Mouse (Mus musculus) kidney, adult 9 months (tissue): ENCODE results near the gene Krt36.

ENCODE experiments used
- DNase-seq: peaks from one replicate; pipeline ENCODE4 v3.0.0; 2022

Gene Krt36

GRCm38 (mm10) chr11:100105576-100106122 lies at the start of gene Krt36:
Krt36 (minus strand) TSS chr11:100105626.
- no peak for DNase-seq

DNA sequence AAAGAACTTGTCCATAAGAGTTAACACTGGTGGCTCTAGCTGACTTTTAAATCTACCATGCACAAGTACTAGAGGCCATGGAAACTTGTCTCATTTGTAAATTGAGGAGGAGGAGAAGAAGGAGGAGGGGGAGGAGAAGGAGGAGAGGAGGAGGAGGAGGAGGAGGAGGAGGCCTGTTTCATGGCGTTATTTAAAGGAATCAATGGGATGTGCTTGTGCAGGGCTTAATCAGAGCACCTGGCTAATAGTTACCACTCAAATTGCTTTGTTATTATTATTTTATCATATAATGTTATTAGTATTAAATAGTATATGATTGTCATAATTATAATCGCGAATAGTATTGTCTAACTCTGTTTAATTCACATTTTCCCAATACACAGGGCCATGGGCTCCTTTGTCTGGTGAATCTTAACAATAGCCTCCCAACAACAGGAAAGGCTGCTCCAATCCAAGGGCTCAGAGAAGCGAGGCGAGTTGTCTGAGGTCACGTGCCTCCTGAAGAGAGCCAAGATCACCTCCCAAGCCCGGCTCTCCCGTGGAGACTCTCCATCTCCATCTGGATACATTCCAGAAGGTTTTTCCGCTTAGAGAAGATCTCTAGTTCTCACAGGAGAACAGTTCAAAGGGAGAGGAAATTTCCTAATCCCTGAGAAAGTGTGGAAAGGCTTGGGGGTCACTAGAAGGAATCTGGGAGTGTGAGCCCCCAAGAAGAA lies 43.3 kb upstream of the Krt36 start, which contains the start of gene Krt19:
Gene Krt19 (minus strand): TSS at position 51 of the 716 bp plus-strand sequence.
- no peak for DNase-seq

DNA sequence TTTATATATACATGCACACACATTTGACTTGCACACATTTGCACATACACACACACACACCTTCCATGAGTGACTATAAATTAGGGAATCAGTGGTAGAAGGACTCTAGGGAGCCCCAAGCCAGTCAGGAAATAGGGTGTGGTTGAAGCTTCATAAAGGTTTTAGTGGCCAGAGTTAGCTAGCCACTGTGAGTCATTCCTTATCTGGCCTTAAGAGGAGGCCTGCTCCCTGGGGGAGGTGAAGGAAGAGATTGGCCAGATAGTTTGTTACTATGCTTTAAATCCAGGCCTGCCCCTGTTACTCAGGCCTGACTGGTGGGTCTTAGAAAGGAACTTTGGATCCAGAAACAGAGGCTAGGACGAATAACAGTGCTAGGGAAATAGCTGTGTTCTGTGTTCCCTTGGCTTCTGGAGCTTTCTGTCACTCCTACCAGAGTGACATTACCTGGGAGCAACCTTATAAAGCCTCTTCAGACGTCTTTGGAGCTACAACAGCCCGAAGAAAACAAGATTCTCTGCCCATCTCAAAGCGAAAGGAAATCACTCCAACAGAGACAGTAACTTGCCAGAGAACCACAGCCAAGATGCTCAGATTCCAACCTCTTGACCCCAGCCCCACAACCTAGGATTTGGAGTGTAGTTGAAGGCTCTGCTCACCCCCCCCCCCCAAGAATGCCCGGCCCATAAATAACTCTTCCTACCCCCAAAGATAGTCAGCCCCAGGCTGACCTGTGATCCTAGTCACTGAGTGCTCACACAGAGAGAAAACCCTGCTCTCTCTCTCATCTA lies 42.3 kb upstream of the Krt36 start:
- no peak for DNase-seq

DNA sequence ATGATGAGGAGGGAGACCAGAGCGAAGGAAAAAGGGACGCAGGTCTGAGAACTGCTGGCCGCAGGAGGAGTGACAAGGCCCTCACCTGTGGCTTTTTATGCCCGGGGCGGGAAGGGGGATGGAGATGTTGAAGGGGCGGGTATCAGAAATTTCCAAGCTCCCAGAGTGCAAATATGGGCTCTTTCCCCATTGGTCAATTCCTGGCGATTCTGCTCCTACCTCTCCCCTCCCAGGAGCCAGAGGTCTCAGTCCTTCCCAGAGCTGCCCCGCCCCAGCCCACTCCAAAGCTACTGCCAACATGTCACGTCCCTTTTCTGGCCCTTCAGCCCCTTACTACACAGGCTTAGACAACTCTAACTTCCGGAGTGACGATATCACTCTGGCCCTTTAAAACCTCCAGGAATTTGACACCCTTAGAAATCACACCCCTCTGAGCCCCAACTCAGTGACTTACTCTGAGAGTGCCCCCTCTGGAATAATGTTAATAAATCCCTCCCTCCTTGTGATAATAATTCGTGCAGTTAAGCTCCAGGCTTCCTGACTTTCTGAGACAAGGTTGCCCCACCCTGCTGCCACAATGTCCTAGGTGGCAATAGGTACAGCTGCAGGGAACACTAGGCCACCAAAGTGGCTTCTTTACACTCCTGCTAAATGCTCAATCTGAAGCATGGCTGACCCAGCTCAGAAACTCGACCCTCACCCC lies 40.6 kb upstream of the Krt36 start:
- no peak for DNase-seq

DNA sequence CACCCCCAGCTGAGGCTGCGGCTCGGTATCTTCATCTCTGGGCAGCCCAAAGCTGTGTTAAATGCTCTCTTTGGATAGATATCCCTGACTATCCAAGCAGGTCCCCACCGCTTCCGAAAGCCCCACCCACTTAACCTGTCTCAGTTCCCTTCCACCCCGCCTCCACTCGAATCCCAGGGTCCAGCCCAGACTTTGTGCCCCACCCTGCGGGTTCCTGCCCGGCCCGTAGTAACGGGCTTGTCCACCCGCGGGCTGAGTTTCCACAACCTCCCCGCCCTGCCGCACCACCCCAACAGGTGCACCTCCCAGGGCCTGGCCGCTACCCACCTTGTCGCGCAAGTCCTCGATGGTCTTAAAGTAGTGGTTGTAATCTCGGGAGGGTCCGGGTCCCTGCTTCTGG lies 39.7 kb upstream of the Krt36 start:
- DNase-seq: peak; percentile 7

DNA sequence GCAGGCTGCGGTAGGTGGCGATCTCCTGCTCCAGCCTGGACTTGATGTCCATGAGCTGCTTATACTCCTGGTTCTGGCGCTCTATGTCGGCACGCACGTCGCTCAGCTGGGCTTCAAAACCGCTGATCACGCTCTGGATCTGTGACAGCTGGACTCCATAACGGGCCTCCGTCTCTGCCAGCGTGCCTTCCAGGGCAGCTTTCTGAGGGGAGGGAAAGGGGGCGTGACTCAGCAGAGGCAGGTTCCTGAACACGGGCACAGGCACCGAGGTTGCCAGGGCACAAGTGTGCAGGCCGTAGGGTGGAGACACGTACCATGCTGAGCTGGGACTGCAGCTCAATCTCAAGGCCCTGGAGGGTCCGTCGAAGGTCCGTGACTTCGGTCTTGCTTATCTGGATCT lies 35.5 kb upstream of the Krt36 start:
- peak; percentile 7 for DNase-seq

GRCm38 (mm10) chr11:100139391-100139790 lies 34.0 kb upstream of the Krt36 start:
- DNase-seq: no peak

DNA sequence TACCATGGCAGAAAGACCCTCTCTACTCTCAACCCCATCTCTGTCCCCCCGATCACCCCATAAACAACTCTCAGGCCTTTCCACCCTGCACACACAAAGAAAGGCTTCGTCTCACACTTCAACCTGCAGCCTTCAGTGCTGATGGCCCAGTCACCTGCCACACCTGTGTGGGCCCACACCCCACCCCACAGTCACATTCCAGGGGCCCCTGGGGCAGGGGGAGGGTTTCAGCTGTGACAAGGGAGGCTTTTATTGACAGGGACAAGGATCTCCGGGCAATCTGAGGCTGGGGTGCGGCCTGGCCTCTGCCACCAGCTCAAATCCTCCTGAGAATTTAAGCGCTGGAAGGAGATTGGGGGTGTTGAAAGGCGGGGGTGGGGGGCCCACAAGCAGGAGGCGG lies 33.4 kb upstream of the Krt36 start:
- DNase-seq: no peak

DNA sequence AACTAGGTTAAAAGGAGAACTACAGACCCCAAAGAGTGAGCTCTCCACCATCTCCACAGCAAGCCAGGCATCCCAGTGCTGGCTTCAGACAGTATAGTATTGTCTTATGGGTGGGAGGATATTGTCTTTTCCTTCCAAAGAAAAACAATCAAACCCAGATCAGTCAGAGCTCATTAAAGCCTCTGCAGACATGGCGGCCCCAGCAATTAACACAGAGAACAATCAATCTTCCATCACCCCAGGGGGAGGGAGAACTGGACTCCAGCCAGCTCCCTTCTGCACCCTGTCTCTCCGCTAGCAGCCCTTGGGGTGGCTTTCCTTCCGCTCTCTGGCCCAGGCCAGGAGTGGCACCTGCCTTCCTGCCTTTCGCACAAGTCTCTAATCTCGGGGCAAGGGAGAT lies 32.3 kb upstream of the Krt36 start:
- DNase-seq: no peak

GRCm38 (mm10) chr11:100136559-100136958 lies 31.1 kb upstream of the Krt36 start:
- no peak for DNase-seq

- no peak for DNase-seq
Observed at GRCm38 (mm10) chr11:100135731-100136130, 30.3 kb upstream of the Krt36 start, which contains the start of gene Krt15. Krt15 (minus strand) TSS chr11:100135928.

DNA sequence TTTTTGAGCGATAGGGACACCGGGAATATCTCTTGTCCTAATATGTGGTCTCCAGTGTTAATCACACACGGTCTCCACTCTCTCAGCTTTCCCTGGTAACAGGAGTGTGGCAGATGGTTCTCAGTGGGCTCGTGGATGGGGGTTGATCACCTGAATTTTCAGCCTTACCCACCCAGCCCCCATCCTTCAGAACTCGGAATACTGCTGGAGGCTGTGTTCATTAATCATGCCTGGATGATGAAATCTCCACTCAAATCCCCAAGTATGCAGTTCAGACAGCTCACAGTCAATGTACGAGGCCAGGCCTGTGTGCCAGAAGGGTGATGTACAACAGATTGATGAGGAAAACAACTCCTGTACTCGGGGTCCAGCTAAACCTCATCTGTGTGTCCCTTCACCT lies 19.5 kb upstream of the Krt36 start:
- DNase-seq: no peak

DNA sequence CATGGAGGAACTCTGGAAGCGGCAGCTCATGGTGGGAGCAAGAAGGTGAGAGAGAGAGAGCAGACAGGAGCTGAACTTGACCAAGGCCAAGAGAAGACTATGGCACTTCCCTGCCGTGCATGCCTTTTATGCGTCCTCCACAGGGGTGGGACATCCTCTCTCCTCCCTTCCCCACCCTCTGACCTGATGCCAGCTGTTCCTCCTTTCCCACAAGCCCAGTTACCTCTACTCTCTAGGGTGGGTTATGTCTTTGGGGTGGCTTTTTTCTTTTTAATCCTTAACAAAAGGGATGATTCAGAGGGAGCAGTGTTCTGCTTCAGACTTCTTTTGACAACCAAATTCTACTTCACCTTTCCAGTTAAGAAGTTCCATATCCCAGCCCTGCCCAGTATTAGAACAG lies 16.0 kb upstream of the Krt36 start, which contains the start of gene Krt13:
Gene Krt13 (minus strand): TSS at position 101 of the 400 bp plus-strand sequence.
- no peak for DNase-seq

GRCm38 (mm10) chr11:100120331-100120730 lies 14.9 kb upstream of the Krt36 start:
- no peak for DNase-seq

DNA sequence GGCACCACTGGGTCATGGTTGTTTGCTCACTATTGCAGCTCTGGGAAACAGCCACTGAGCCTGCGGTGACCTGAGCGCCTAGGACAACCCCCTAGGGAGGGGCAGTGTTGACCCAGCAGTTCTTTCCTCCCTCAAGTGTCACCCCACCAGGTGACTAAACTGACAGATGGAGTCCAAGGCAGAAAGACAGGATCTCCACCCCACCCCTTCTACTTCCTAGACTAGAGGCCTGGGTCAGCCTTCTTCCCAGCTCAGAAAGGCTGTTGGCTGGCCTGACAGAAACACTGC lies 8.3 kb upstream of the Krt36 start:
- DNase-seq: no peak

DNA sequence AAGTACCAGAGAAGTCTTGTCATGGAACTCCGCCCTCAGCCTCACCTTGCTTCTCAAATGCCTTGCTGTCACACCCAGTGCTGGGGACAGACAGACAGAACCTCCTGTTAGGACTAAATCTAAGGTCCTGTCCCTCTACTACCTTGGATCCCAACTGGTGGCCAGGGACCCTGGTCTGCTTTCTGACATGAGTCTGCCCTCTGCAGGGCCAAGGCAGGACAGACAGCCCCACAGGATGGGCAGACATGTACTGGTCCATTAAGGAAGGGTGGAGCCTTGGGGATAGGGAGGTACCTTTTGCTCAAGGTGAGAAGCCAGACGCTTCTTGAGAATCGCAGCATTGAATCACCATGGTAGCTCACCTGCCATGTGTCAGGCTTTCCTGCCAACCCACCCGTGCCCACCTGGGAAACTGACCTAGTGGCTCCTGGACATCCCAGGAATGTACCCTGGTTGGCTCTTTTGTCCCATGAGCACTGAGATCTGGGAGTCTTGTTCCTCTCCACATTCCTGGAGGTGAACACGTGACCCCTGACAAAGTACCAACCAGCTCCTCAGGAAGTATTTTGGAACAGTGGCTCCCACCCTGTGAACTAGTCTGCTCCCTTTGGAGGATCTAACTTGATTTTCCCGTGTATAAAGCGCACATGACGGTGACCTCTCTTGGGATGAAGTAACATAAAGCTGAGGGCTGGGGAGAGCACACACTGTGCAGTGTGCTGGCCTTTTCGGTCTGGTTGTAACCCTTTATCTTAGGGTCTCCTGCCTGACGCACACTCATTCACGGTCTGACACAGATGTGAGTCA lies 7.7 kb upstream of the Krt36 start:
- no peak for DNase-seq

- DNase-seq: no peak
Observed at GRCm38 (mm10) chr11:100102693-100103429, 2.6 kb downstream of the Krt36 start.

DNA sequence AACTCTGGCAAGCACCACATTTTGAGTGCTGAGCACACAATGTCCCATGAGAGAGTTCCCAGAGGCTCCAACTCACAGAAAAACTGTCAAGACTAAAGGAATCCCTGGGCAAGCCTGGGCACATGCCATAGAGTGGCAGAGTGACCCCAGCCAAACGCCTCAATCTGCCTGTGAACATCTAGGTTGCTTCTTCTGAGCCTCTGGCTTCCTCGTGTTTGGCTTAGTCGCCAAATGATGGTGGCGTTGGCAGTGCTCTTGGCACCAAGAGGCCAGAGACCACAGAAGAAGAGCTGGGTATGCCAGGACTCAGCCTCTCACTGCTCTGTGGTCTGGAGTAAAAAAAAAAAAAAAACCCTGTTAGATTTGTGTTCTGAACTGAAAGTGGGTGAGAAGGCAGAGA lies 5.0 kb downstream of the Krt36 start:
- no peak for DNase-seq

GRCm38 (mm10) chr11:100097819-100098218 lies 7.6 kb downstream of the Krt36 start:
- no peak for DNase-seq

GRCm38 (mm10) chr11:100096141-100096540 lies 9.3 kb downstream of the Krt36 start, which contains the start of gene Krt35:
Krt35 (minus strand) TSS chr11:100096241.
- no peak for DNase-seq

DNA sequence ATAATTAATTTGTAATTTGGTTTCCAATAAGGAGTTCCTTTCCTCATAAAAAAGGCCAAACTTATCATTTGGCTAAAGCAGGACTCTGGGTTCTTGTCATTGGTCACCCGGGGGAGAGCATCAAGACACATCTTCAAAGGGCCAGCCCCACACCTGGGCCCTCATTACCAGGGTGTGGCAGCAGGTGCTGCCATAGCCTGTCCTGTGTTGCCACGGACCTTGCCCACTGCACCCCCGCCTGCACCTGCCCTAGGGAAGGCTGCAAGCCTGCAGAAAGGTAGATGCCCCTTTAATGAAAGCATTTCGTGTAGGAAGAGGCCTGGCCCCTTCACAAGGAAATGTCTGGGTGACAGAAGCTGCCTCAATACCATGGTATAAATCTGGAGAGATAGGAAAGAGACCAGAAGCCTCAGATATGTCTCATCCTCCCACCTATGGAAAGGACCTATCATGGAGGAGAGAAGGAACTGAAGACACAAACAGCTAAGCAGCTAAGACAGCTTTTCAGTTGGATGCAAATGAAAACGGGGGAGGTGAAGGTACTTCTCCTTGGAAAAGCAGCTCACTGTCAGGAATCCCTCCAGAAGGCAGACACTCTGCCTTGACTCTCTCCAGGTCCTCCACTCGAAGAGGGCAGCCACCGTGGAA lies 16.9 kb downstream of the Krt36 start:
- no peak for DNase-seq
